Mouse (Mus musculus) MEL (cell line): ENCODE data around the gene Gnao1. TPM values are rescaled to one million over a fixed set of nuclear protein-coding genes. Genes with fewer than 3 reads are reported as not detected.

Source experiments
- DNase-seq: peaks from one replicate; pipeline ENCODE4 v3.0.0; 2011; ENCODE audit warnings: low read depth, low spot score
- H3K27ac ChIP-seq: 2 replicates; pipeline ENCODE4 v1.5.1; 2012; ENCODE audit warnings: low read depth, mild to moderate bottlenecking, control low read depth, low read length, moderate library complexity; ENCODE audit not compliant: control insufficient read depth
- H3K27me3 ChIP-seq, 2 experiments: fragments of 150-350 bp in 1 of 2; sonication (generic) in 1 of 2; 2 replicates each; pipeline ENCODE4 v1.6.1; 2012; ENCODE audit warnings: low read length in 2 of 2, mild to moderate bottlenecking in 2 of 2, improper control_type of control experiment in 1 of 2, moderate library complexity in 1 of 2; ENCODE audit not compliant: insufficient read depth in 2 of 2, control insufficient read depth in 1 of 2
- H3K36me3 ChIP-seq, 2 experiments: 2 replicates each; pipeline ENCODE4 v1.6.1; 2012 to 2014; ENCODE audit warnings: low read length in 2 of 2, improper control_type of control experiment in 1 of 2, inconsistent platforms in 1 of 2, mild to moderate bottlenecking in 1 of 2; ENCODE audit not compliant: insufficient read depth in 2 of 2, control insufficient read depth in 1 of 2
- H3K4me1 ChIP-seq, 2 experiments: fragments of 150-350 bp in 1 of 2; sonication (generic) in 1 of 2; 2 replicates each; pipeline ENCODE4 v1.6.1; 2012; ENCODE audit warnings: low read length in 2 of 2, improper control_type of control experiment in 1 of 2, mild to moderate bottlenecking in 1 of 2; ENCODE audit not compliant: insufficient read depth in 2 of 2, control insufficient read depth in 1 of 2
- H3K4me3 ChIP-seq, 2 experiments: fragments of 150-350 bp in 1 of 2; sonication (generic) in 1 of 2; 2 replicates each; pipeline ENCODE4 v1.5.1; 2012; ENCODE audit warnings: low read depth in 2 of 2, low read length in 2 of 2, mild to moderate bottlenecking in 2 of 2, moderate library complexity in 2 of 2, control low read depth in 1 of 2, improper control_type of control experiment in 1 of 2; ENCODE audit not compliant: control insufficient read depth in 1 of 2, insufficient read depth in 1 of 2
- H3K79me2 ChIP-seq: 2 replicates; pipeline ENCODE4 v1.6.1; 2012; ENCODE audit warnings: mild to moderate bottlenecking, low read length, moderate library complexity; ENCODE audit not compliant: control insufficient read depth, poor library complexity, insufficient read depth
- H3K9ac ChIP-seq: 2 replicates; pipeline ENCODE4 v1.6.1; 2012; ENCODE audit warnings: low read depth, mild to moderate bottlenecking, control low read depth, low read length, moderate library complexity; ENCODE audit not compliant: control insufficient read depth, poor library complexity, severe bottlenecking
- H3K9me3 ChIP-seq: fragments of 150-350 bp; sonication (generic); replicated peaks from 2 replicates; pipeline ENCODE4 v1.6.1; 2012; ENCODE audit warnings: mild to moderate bottlenecking, low read length, improper control_type of control experiment, moderate library complexity; ENCODE audit not compliant: insufficient read depth
- BHLHE40 ChIP-seq: IDR thresholded peaks from 2 replicates; pipeline ENCODE4 v1.6.1; 2012; ENCODE audit warnings: low read depth, mild to moderate bottlenecking, inconsistent platforms, low read length, improper control_type of control experiment, borderline replicate concordance
- CHD1 ChIP-seq: IDR thresholded peaks from 2 replicates; pipeline ENCODE4 v1.6.1; 2012; ENCODE audit warnings: low read depth, mild to moderate bottlenecking, inconsistent platforms, low read length, improper control_type of control experiment
- CHD2 ChIP-seq: IDR thresholded peaks from 2 replicates; pipeline ENCODE4 v1.6.1; 2011; ENCODE audit warnings: low read length, improper control_type of control experiment
- ELF1 ChIP-seq: IDR thresholded peaks from 2 replicates; pipeline ENCODE4 v1.6.1; 2014; ENCODE audit warnings: low read depth, mild to moderate bottlenecking, inconsistent platforms, low read length, improper control_type of control experiment, moderate library complexity
- GABPA ChIP-seq: IDR thresholded peaks from 2 replicates; pipeline ENCODE4 v1.6.1; 2012; ENCODE audit warnings: low read depth, mild to moderate bottlenecking, inconsistent platforms, low read length, improper control_type of control experiment, moderate library complexity
- HCFC1 ChIP-seq: IDR thresholded peaks from 2 replicates; pipeline ENCODE4 v1.6.1; 2012; ENCODE audit warnings: low read depth, mild to moderate bottlenecking, inconsistent platforms, low read length, improper control_type of control experiment, moderate library complexity
- MAZ ChIP-seq: IDR thresholded peaks from 2 replicates; pipeline ENCODE4 v1.6.1; 2012; ENCODE audit warnings: low read depth, mild to moderate bottlenecking, inconsistent platforms, low read length, improper control_type of control experiment
- MXI1 ChIP-seq: IDR thresholded peaks from 2 replicates; pipeline ENCODE4 v1.6.1; 2011; ENCODE audit warnings: mild to moderate bottlenecking, low read depth, low read length, improper control_type of control experiment
- MYB ChIP-seq: IDR thresholded peaks from 2 replicates; pipeline ENCODE4 v1.6.1; 2011; ENCODE audit warnings: mild to moderate bottlenecking, low read depth, low read length, improper control_type of control experiment
- NRF1 ChIP-seq: IDR thresholded peaks from 2 replicates; pipeline ENCODE4 v1.6.1; 2014; ENCODE audit warnings: low read depth, mild to moderate bottlenecking, inconsistent platforms, low read length, improper control_type of control experiment, moderate library complexity; ENCODE audit not compliant: poor library complexity, insufficient read depth, severe bottlenecking
- POLR2A ChIP-seq, 2 experiments: IDR thresholded peaks; 2 replicates each; pipeline ENCODE4 v1.6.1; 2011 to 2012; ENCODE audit warnings: low read length in 2 of 2, mild to moderate bottlenecking in 2 of 2, control low read depth in 1 of 2, improper control_type of control experiment in 1 of 2, low read depth in 1 of 2, moderate library complexity in 1 of 2; ENCODE audit not compliant: control insufficient read depth in 1 of 2, insufficient read depth in 1 of 2, poor library complexity in 1 of 2
- POLR2AphosphoS2 ChIP-seq: IDR thresholded peaks from 2 replicates; pipeline ENCODE4 v1.6.1; 2011; ENCODE audit warnings: low read length, improper control_type of control experiment
- RAD21 ChIP-seq: IDR thresholded peaks from 2 replicates; pipeline ENCODE4 v1.6.1; 2011; ENCODE audit warnings: mild to moderate bottlenecking, low read depth, low read length, improper control_type of control experiment
- RCOR1 ChIP-seq: IDR thresholded peaks from 2 replicates; pipeline ENCODE4 v1.6.1; 2012; ENCODE audit warnings: low read depth, mild to moderate bottlenecking, inconsistent platforms, low read length, improper control_type of control experiment
- SIN3A ChIP-seq: IDR thresholded peaks from 2 replicates; pipeline ENCODE4 v1.6.1; 2012; ENCODE audit warnings: low read length, improper control_type of control experiment, inconsistent platforms
- SMC3 ChIP-seq: IDR thresholded peaks from 2 replicates; pipeline ENCODE4 v1.6.1; 2011; ENCODE audit warnings: low read depth, low read length, improper control_type of control experiment
- TBP ChIP-seq: IDR thresholded peaks from 2 replicates; pipeline ENCODE4 v1.8.0; 2011; ENCODE audit warnings: low read depth, low read length, improper control_type of control experiment
- UBTF ChIP-seq: IDR thresholded peaks from 2 replicates; pipeline ENCODE4 v1.6.1; 2012; ENCODE audit warnings: low read depth, mild to moderate bottlenecking, inconsistent platforms, low read length, improper control_type of control experiment, moderate library complexity, borderline replicate concordance; ENCODE audit not compliant: insufficient read depth
- USF2 ChIP-seq, 2 experiments: IDR thresholded peaks; 2 replicates each; pipeline ENCODE4 v1.6.1; 2011 to 2012; ENCODE audit warnings: improper control_type of control experiment in 2 of 2, low read length in 2 of 2, borderline replicate concordance in 1 of 2, inconsistent platforms in 1 of 2, low read depth in 1 of 2, mild to moderate bottlenecking in 1 of 2; ENCODE audit not compliant: insufficient read depth in 1 of 2
- ZKSCAN1 ChIP-seq: IDR thresholded peaks from 2 replicates; pipeline ENCODE4 v1.6.1; 2012; ENCODE audit warnings: low read depth, mild to moderate bottlenecking, inconsistent platforms, low read length, improper control_type of control experiment, moderate library complexity
- ZMIZ1 ChIP-seq: IDR thresholded peaks from 2 replicates; pipeline ENCODE4 v1.6.1; 2012; ENCODE audit warnings: low read depth, mild to moderate bottlenecking, inconsistent platforms, low read length, improper control_type of control experiment, moderate library complexity
- polyA plus RNA-seq, 2 experiments: library from polyadenylated mRNA; stranded (reverse) in 1 of 2; unstranded in 1 of 2; fragments of >175 nt in 1 of 2; fragments of >200 nt in 1 of 2; gene quantifications; 2 replicates each; pipeline versions ENCODE4 v1.2.1 to v1.2.4; 2012; ENCODE audit warnings: low replicate concordance in 2 of 2, low read depth in 1 of 2; ENCODE audit not compliant: insufficient read length in 2 of 2, insufficient read depth in 1 of 2, missing spikeins in 1 of 2
- total RNA-seq: library from RNA; depleted of rRNA; stranded (reverse); fragments of 300-350 nt; gene quantifications from 2 replicates; pipeline ENCODE4 v1.2.3, GENCODE M21; 2012

The Gnao1 gene
- total and polyA plus RNA-seq, 3 experiments, result 0.03 TPM; not detected in 2

GRCm38 (mm10) chr8:93809226-93809625 lies 540 bp upstream of the Gnao1 start:
- H3K27me3 ChIP-seq, result no peaks in the 10 kb centered on the region
- H3K36me3 ChIP-seq, result no peaks in the 10 kb centered on the region
- no peaks in the 10 kb centered on the region for H3K79me2 ChIP-seq
- DNase-seq, result no peak
- TF ChIP-seq GABPA (no peak), MAZ (no peak), NRF1 (no peak), CHD1 (no peak)
- TF ChIP-seq, all 39 proteins: peak for 0
- H3K4me3 ChIP-seq, result no peak overlapping the region
- H3K4me1 ChIP-seq, result no peaks in the 10 kb centered on the region
- no peaks in the 10 kb centered on the region for H3K9me3 ChIP-seq
- no peak overlapping the region for H3K9ac ChIP-seq
- H3K27ac ChIP-seq, result no peak overlapping the region

- Histone ChIP-seq H3K27ac (no peak overlapping the region), H3K9ac (no peak overlapping the region), H3K4me1 (no peaks in the 10 kb centered on the region), H3K36me3 (no peaks in the 10 kb centered on the region), H3K27me3 (no peaks in the 10 kb centered on the region), H3K4me3 (no peak overlapping the region), H3K79me2 (no peaks in the 10 kb centered on the region), H3K9me3 (no peaks in the 10 kb centered on the region)
- TF ChIP-seq ZMIZ1 (no peak), SMC3 (no peak)
- no peak for DNase-seq
These were observed 477 bp downstream of the Gnao1 start for GRCm38 (mm10) chr8:93810028-93810858.

GRCm38 (mm10) chr8:93810859-93811602 lies 1.3 kb downstream of the Gnao1 start:
- no peaks in the 10 kb centered on the region for H3K4me1 ChIP-seq
- H3K27ac ChIP-seq, result no peak overlapping the region
- H3K36me3 ChIP-seq, result no peaks in the 10 kb centered on the region
- no peak for TF ChIP-seq NRF1
- TF ChIP-seq BHLHE40, result no peak
- TF ChIP-seq RCOR1, result no peak
- no peak for TF ChIP-seq TBP
- no peak for TF ChIP-seq MAZ
- no peak for TF ChIP-seq CHD2
- TF ChIP-seq POLR2A (IDR thresholded peaks at IDR 0.05; ENCODE audit: control insufficient read depth in 1 of 2, insufficient read depth in 1 of 2, low read depth in 1 of 2, low read length in 2 of 2, poor library complexity in 1 of 2), result no peak
- no peak for TF ChIP-seq RAD21
- TF ChIP-seq USF2 (IDR thresholded peaks at IDR 0.05; ENCODE audit: borderline replicate concordance in 1 of 2, insufficient read depth in 1 of 2, low read depth in 1 of 2, low read length in 2 of 2), result no peak
- TF ChIP-seq UBTF, result no peak
- TF ChIP-seq ZKSCAN1, result no peak
- TF ChIP-seq POLR2AphosphoS2, result no peak
- no peak for TF ChIP-seq SMC3
- no peak for TF ChIP-seq SIN3A
- TF ChIP-seq ELF1, result no peak
- no peak for TF ChIP-seq MXI1
- no peak for TF ChIP-seq HCFC1
- no peak for TF ChIP-seq MYB
- no peak overlapping the region for H3K9ac ChIP-seq
- no peak for DNase-seq
- no peaks in the 10 kb centered on the region for H3K27me3 ChIP-seq
- H3K79me2 ChIP-seq, result no peaks in the 10 kb centered on the region
- H3K4me3 ChIP-seq, result no peak overlapping the region
- H3K9me3 ChIP-seq, result no peaks in the 10 kb centered on the region
